Mouse (Mus musculus): ENCODE results near the gene Akap7. TPM values are rescaled to one million over a fixed set of nuclear protein-coding genes. Genes with fewer than 3 reads are reported as not detected.

Gene Akap7
- polyA plus RNA-seq, 1 experiment, result 2.6 TPM

DNA sequence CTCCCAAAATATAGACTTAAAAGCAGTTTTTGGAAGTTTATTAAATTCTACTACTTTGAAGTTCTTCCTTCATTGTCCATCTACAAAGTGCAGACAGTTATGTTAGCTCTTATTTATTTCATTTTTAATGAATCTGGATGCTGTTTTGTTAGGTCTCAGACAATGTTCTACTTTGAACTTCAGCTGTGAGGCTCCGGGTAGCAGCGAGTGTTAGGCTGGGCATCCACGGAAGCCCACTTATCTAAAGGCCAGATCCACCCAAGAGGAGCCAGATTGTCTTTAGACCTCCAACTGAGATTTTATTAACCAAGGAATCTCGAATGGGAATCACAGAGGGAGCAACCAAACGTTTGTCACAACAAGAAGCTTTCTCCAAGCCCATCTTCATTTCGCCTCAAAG lies 2.5 kb downstream of the Akap7 start:
- Histone ChIP-seq H3K4me3 (replicated peaks) (no peak overlapping the region), H3K9me3 (ENCODE audit: control insufficient read depth, low read length) (no peaks in the 10 kb centered on the region), H3K36me3 (ENCODE audit: control insufficient read depth) (no peaks in the 10 kb centered on the region), H3K27me3 (ENCODE audit: control insufficient read depth) (no peaks in the 10 kb centered on the region), H3K4me1 (ENCODE audit: control insufficient read depth) (peaks cover 12% of the 10 kb centered on the region)
- TF ChIP-seq GATA1 (IDR thresholded peaks at IDR 0.05; ENCODE audit: low read length) (no peak), TAL1 (IDR thresholded peaks at IDR 0.05; ENCODE audit: low read length) (no peak)

DNA sequence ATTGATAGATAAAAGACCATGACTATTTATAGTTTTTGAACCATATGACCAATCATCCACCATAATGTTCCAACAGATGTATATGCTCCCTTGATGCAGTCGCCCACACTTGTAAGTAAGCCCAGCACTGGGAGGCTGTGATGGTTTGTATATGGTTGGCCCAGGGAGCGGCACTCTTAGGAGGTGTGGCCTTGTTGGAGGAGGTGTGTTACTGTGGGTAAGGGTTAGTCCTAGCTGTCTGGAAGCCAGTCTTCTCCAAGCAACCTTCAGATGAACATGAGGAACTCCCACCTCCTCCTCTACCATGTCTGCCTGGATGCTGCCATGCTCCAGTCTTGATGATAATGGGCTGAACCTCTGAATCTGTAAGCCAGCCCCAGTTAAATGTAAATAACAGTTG lies 3.1 kb downstream of the Akap7 start:
- H3K9me3 ChIP-seq (ENCODE audit: control insufficient read depth, low read length), result no peaks in the 10 kb centered on the region
- no peaks in the 10 kb centered on the region for H3K27me3 ChIP-seq (ENCODE audit: control insufficient read depth)
- H3K4me1 ChIP-seq (ENCODE audit: control insufficient read depth), result peaks cover 18% of the 10 kb centered on the region
- no peaks in the 10 kb centered on the region for H3K36me3 ChIP-seq (ENCODE audit: control insufficient read depth)
- no peak overlapping the region for H3K4me3 ChIP-seq (replicated peaks)
- TF ChIP-seq TAL1 (IDR thresholded peaks at IDR 0.05; ENCODE audit: low read length) (no peak), GATA1 (IDR thresholded peaks at IDR 0.05; ENCODE audit: low read length) (no peak)

DNA sequence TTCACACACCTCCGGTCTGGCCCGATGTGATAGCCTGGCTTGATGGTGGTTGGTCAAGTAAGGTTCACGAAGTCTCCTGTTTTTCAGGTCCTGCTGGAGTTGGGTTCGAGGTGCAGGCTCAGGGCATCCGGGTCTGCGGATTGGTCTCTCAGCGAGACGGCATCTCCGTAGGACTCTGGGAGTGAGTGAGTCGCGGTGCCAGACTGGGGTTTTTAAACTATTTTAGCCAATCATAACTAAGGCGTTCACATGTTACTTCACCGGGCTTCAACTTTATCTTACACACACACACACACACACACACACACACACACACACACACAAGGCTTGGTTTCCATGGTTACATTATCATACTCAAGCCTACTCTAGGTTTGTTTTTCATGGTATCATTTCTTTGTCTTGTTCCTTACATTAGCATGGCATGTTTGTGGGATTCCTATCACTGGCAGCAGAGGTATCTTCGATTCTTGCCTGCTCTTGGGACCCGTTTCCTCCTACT lies 8.6 kb downstream of the Akap7 start:
- Histone ChIP-seq H3K27me3 (ENCODE audit: control insufficient read depth) (no peaks in the 10 kb centered on the region), H3K9me3 (ENCODE audit: control insufficient read depth, low read length) (no peaks in the 10 kb centered on the region), H3K4me3 (replicated peaks) (peak overlapping the region; percentile 88), H3K4me1 (ENCODE audit: control insufficient read depth) (peaks cover 60% of the 10 kb centered on the region), H3K36me3 (ENCODE audit: control insufficient read depth) (peaks cover 16% of the 10 kb centered on the region)
- peak; percentile 50; the same call in 2 of the 3 replicates for TF ChIP-seq TAL1 (IDR thresholded peaks at IDR 0.05; ENCODE audit: low read length)
- TF ChIP-seq GATA1 (IDR thresholded peaks at IDR 0.05; ENCODE audit: low read length), result peak; percentile 40; the same call in 1 of the 2 replicates

DNA sequence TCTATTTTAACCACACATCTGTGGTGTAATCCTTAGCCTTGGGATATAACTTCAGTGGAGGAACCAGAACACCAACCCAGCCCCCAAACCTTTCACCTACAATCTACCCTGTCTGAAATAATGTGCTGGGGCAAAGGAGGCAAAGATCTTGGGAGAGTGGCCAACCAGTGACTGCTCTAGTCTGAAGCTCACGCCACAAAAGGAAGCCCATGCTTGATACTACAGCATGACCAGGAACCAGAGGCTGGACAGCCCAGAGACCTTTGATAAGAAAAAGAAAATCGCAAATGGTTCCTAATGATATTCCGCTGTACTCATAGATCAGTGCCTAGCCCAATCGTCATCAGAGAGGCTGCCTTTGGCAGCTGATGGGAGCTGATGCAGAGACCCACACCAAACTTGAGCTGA lies 9.4 kb downstream of the Akap7 start:
- Histone ChIP-seq H3K4me1 (ENCODE audit: control insufficient read depth) (peaks cover 64% of the 10 kb centered on the region), H3K27me3 (ENCODE audit: control insufficient read depth) (no peaks in the 10 kb centered on the region)

DNA sequence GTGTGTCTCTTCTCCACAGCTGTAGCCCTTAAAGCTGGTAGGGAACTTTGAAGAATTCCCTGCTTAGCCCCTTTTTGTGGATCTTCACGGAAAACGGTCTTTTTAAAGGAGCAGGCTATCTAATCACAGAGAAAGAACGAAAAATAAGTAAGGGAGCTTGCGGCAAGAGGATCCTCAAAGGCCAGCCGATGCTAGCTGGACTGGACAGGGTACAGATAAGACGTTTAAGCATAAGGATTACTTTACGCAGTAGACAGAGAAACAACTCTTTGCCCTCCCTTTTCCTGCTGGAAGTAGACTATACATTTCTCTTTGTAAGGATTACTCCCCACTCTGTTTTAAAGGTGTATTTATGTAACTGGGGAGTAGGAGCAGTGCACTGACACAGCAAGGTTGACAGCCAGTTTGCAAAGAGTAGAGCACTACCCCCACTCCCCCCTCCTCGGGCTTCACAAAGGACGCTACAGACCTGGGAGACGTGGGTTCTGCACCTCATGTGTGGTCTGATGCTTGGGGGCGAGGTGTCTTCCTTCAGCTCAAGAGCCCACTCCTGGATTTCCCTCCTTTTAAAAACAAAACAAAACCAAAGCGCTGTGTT lies 9.9 kb downstream of the Akap7 start:
- peak; percentile 40; the same call in 1 of the 2 replicates for TF ChIP-seq GATA1 (IDR thresholded peaks at IDR 0.05; ENCODE audit: low read length)
- no peak for TF ChIP-seq TAL1 (IDR thresholded peaks at IDR 0.05; ENCODE audit: low read length)
- Histone ChIP-seq H3K9me3 (ENCODE audit: control insufficient read depth, low read length) (no peaks in the 10 kb centered on the region), H3K27me3 (ENCODE audit: control insufficient read depth) (no peaks in the 10 kb centered on the region), H3K4me1 (ENCODE audit: control insufficient read depth) (peaks cover 64% of the 10 kb centered on the region), H3K36me3 (ENCODE audit: control insufficient read depth) (peaks cover 21% of the 10 kb centered on the region), H3K4me3 (replicated peaks) (peak overlapping the region; percentile 88)

More for the DNA sequence above, 9.4 kb downstream of the Akap7 start:
- no peak for TF ChIP-seq GATA1 (IDR thresholded peaks at IDR 0.05; ENCODE audit: low read length)
- TF ChIP-seq TAL1 (IDR thresholded peaks at IDR 0.05; ENCODE audit: low read length), result no peak
- peak overlapping the region; percentile 88 for H3K4me3 ChIP-seq (replicated peaks)
- H3K36me3 ChIP-seq (ENCODE audit: control insufficient read depth), result peaks cover 21% of the 10 kb centered on the region
- no peaks in the 10 kb centered on the region for H3K9me3 ChIP-seq (ENCODE audit: control insufficient read depth, low read length)

DNA sequence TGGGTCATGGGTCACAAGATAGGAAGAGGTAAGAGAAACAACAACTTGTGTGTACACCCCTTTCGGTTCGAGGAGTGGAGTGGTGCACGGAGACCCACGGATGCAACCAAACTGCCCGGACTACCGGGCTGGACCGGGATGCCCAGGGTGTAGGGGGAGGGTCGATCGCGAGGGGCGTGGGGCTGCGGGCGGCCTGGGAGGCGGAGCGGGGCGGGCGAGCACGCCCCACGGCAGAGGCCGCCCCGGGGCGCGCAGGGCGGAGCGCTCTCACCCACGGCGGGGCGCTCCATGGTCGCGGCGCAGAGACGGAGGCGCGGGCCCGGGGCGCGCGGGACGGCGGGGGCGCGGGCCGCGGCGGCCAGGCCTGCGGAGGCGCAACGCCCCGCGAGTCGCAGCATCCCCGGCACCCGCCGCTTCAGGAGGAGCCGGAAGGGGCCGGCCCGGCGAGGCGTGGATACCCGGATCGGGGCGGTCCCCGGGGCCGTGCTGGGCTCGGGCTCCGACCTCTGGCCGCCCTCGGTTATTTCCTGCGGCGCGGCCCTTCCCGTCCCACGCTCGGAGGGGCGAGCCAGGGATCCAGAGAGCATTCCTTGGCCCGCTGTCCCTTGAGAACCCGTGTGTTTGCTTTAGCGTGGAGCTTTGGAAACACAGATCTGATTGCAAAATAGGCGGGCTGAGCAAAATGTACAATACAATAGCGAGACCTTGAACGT lies 10.9 kb downstream of the Akap7 start:
- Histone ChIP-seq H3K36me3 (ENCODE audit: control insufficient read depth) (peaks cover 26% of the 10 kb centered on the region), H3K9me3 (ENCODE audit: control insufficient read depth, low read length) (no peaks in the 10 kb centered on the region), H3K4me1 (ENCODE audit: control insufficient read depth) (peaks cover 63% of the 10 kb centered on the region), H3K27me3 (ENCODE audit: control insufficient read depth) (no peaks in the 10 kb centered on the region), H3K4me3 (replicated peaks) (peak overlapping the region; percentile 88)
- no peak for TF ChIP-seq TAL1 (IDR thresholded peaks at IDR 0.05; ENCODE audit: low read length)
- TF ChIP-seq GATA1 (IDR thresholded peaks at IDR 0.05; ENCODE audit: low read length), result no peak

DNA sequence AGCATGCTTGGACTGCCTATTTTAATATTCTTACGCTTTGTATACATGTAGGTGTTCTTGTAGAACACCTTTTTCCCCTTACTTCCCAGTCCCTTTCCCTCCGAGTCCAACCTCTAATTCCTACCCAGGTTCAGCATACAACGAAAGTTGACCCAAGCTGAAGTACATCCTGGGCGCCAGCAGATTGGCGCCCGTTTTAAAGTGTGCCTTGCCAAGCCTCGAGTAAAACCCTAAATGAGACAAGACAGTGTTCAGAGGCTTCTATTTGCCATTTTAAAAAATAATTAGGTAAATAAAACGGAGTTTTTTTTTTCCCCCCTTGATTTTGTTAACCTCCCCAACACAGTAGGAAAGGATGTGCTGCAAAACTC lies 11.4 kb downstream of the Akap7 start:
- Histone ChIP-seq H3K9me3 (ENCODE audit: control insufficient read depth, low read length) (no peaks in the 10 kb centered on the region), H3K27me3 (ENCODE audit: control insufficient read depth) (no peaks in the 10 kb centered on the region), H3K4me3 (replicated peaks) (peak overlapping the region; percentile 88), H3K36me3 (ENCODE audit: control insufficient read depth) (peaks cover 32% of the 10 kb centered on the region), H3K4me1 (ENCODE audit: control insufficient read depth) (peaks cover 63% of the 10 kb centered on the region)
- no peak for TF ChIP-seq GATA1 (IDR thresholded peaks at IDR 0.05; ENCODE audit: low read length)

DNA sequence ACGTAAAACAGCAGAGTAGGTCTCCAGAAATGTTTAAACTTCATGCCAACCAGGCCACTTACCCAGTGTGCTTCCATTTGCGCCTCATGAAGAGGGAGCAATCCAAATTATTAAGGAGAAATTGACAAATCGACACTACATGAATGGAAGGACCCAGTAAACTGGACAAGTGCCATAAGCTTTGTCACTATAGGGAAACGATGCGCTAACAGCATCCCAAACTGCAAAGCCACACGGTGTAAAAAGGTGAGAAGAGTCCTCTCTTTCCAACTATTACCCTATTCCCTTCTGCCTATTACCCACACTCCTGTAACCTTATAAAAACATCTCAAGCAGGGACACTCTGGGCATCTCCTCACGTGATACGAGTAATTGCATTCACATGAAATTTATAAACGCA lies 11.8 kb downstream of the Akap7 start:
- H3K9me3 ChIP-seq (ENCODE audit: control insufficient read depth, low read length), result no peaks in the 10 kb centered on the region
- no peak for TF ChIP-seq TAL1 (IDR thresholded peaks at IDR 0.05; ENCODE audit: low read length)
- TF ChIP-seq GATA1 (IDR thresholded peaks at IDR 0.05; ENCODE audit: low read length), result no peak
- no peaks in the 10 kb centered on the region for H3K27me3 ChIP-seq (ENCODE audit: control insufficient read depth)
- peaks cover 64% of the 10 kb centered on the region for H3K4me1 ChIP-seq (ENCODE audit: control insufficient read depth)
- H3K36me3 ChIP-seq (ENCODE audit: control insufficient read depth), result peaks cover 36% of the 10 kb centered on the region
- peak overlapping the region; percentile 88 for H3K4me3 ChIP-seq (replicated peaks)

DNA sequence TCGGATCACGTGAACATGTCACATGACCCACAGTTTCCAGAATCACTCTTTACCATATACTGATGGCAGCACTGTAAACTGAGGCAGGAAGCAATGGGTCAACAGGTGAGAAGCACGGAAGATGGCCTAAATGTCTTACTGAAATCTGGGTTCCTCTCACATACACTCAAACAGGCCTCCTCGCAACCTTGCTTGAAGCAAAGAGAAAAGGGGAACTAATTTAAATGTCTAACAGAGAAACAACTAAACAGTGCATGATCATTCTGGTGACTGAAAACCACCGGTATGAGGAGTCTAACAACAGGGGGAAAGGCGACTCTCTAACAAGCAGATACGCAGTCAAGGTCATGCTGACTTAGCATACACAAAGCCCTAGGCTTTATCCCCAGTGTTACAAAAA lies 12.7 kb downstream of the Akap7 start:
- Histone ChIP-seq H3K4me1 (ENCODE audit: control insufficient read depth) (peaks cover 56% of the 10 kb centered on the region), H3K36me3 (ENCODE audit: control insufficient read depth) (peaks cover 42% of the 10 kb centered on the region), H3K27me3 (ENCODE audit: control insufficient read depth) (no peaks in the 10 kb centered on the region), H3K9me3 (ENCODE audit: control insufficient read depth, low read length) (no peaks in the 10 kb centered on the region), H3K4me3 (replicated peaks) (no peak overlapping the region)
- no peak for TF ChIP-seq GATA1 (IDR thresholded peaks at IDR 0.05; ENCODE audit: low read length)
- no peak for TF ChIP-seq TAL1 (IDR thresholded peaks at IDR 0.05; ENCODE audit: low read length)

Measured in erythroblast, embryonic 14.5 days (primary cell).